Mouse (Mus musculus): ENCODE measurements around the gene Atg9b.

DNA sequence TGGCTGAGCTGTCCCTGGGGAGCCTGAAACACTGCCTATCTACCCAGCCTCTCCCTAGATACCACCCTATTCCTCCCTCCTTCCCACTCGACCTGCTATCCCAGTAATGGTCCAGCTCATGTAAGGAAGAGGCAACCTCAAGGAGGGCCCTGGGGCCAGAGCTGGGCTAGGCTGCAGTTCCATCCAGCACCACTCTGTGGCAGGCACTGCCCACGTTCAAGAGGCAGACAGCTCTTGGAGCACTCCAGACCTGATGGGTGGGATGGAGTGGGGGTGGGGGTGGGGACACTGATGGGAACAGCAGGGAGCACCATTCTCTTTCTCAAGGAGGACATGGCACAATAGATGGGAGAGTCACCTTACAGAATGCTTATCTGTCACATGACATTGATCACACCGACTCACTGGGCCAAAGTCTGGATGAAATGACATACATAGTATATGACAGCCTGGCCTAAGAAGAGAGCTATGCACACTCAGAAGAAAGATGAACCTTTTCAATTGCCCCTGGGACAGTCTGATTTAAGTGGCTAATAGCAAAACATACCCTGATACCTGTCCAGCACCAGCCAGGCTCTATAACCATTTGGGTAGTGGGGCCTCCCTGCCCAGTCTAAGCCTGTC, 55.9 kb downstream of the Atg9b start:
- no peak for TF ChIP-seq POLR2A (IDR thresholded peaks at IDR 0.05; ENCODE audit: insufficient read length, low read depth)
- no peak for TF ChIP-seq USF1 (IDR thresholded peaks at IDR 0.05; ENCODE audit: low read depth)
- peak in 1 of 3 experiments; percentile 3 for TF ChIP-seq MYOD1 (IDR thresholded peaks at IDR 0.05; ENCODE audit: control insufficient read depth in 1 of 3, insufficient read length in 2 of 3, low read depth in 2 of 3)
- TF ChIP-seq E2F4 (IDR thresholded peaks at IDR 0.05; ENCODE audit: insufficient read depth) = no peak
- no peak for TF ChIP-seq POLR2AphosphoS2 (IDR thresholded peaks at IDR 0.05; ENCODE audit: insufficient read length, low read depth)
- no peak for TF ChIP-seq TCF3 (IDR thresholded peaks at IDR 0.05; ENCODE audit: insufficient read length, low read depth)
- no peak for TF ChIP-seq MAX (IDR thresholded peaks at IDR 0.05; ENCODE audit: low read depth)
- no peak for TF ChIP-seq TCF12 (IDR thresholded peaks at IDR 0.05; ENCODE audit: insufficient read depth, poor library complexity, severe bottlenecking)
- TF ChIP-seq CEBPB (IDR thresholded peaks at IDR 0.05; ENCODE audit: insufficient read depth, poor library complexity, severe bottlenecking) = no peak
- TF ChIP-seq MYOG (IDR thresholded peaks at IDR 0.05; ENCODE audit: control insufficient read depth in 1 of 3, insufficient read depth in 1 of 3, insufficient read length in 2 of 3, low read depth in 2 of 3) = no peak
- TF ChIP-seq SRF (IDR thresholded peaks at IDR 0.05; ENCODE audit: control insufficient read depth, insufficient read length, low read depth) = no peak
